Mouse (Mus musculus): Measurements from ENCODE around the gene Pdcd4.

Pdcd4 gene
- long read RNA-seq, experiment 1, transcript Pdcd4-201 (12 exons, 2,381 nt): major isoform, 10 of 18 reads
- long read RNA-seq, experiment 1, partial matches to known transcripts: 3 of 18 reads
- long read RNA-seq, experiment 1, other reads (novel, unspliced or antisense): 3 of 18 reads
- long read RNA-seq, experiment 2, partial matches to known transcripts: 2 of 12 reads
- long read RNA-seq, experiment 2, other reads (novel, unspliced or antisense): 5 of 12 reads

- intact Hi-C loops (cut with DNase I): no loop called here
These were observed at the start of gene Pdcd4 for GRCm38 (mm10) chr19:53892061-53892460. Gene Pdcd4, plus strand, starts transcription at chr19:53892231.

GRCm38 (mm10) chr19:53843972-53844371, 48.1 kb upstream of the Pdcd4 start:
- intact Hi-C loops (cut with DNase I): no loop called here

DNA sequence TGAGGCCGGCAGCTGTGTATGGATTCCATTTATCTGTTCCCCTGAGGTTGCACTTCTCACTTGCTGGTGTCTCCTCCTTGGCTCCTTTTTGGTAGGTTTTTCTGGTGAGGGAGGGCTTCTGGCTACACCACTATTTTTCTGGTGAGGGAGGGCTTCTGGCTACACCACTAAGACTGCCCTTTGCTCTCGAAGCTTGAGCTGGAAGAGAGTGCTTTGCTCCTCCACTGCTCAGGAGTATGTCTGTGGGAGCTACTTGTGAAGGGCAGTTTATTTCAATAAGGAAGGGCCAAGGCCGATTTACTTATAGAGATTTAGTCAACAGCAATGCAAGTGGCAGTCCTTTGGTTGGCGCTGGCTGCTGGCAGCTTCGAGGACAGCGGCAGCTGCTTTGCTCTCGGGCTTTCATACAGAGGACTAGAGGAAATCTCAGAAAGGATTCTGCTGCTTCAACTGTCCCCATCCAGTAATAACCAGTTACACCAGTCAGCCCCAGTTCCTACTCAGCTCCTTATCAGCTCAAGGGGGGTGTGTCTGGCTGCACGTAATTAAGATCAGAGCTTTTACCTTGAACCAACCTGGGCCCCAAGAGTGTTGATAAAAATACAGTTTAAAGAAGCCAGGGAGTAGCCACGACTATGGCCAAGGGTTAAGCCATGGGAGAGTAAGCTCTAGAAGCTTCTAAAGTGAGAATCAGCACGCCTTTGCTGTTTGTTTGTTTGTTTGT, 43.6 kb upstream of the Pdcd4 start:
- intact Hi-C loops (cut with DNase I): no loop called here

GRCm38 (mm10) chr19:53850166-53850922, 41.7 kb upstream of the Pdcd4 start:
- intact Hi-C loops (cut with DNase I): loop anchor here (5.0 kb wide), 1 partner anchor 52 kb away; no protein-coding TSS in a partner anchor

- intact Hi-C loops (cut with DNase I): loop anchor here (5.0 kb wide), 1 partner anchor 51 kb away; no protein-coding TSS in a partner anchor
These were observed 40.7 kb upstream of the Pdcd4 start for GRCm38 (mm10) chr19:53851352-53851751.

GRCm38 (mm10) chr19:53851826-53852698, 40.0 kb upstream of the Pdcd4 start:
- intact Hi-C loops (cut with DNase I): loop anchor here (5.0 kb wide), 1 partner anchor 50 kb away; no protein-coding TSS in a partner anchor

DNA sequence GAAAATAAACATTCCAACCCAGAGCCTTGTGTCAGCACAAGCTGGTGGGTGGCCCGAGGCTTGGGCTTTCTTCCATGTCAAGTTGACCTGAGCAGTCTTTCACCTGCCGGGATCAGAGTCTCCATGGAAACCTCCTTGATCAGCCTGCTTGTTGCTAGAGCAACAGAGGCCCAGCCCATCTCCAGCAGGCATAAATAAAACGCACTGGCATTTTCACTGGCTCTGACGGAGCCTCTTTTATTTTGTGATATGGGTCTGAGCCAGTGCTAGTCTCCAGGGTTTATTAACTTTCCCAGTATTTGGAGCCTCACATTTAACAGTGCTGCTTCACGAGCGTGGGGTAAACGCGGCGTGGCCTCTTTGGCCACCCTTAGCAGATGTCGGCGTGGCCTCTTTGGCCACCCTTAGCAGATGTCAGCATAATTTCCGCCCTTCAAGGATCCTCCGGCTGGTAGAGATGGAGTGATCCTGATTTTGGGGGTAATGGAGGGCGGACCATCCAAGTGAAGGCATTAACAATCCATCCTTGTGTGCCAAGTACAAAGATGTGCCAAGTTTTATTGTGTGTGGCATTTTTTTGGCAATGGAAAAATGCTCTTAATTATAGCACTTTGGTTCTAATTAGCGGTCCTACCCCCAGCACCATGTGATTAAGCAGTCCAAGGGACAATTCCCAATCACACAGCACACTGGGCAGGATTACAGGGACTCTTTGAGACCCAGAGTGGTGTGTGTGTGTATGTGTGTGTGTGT, 39.2 kb upstream of the Pdcd4 start:
- intact Hi-C loops (cut with DNase I): loop anchor here (5.0 kb wide), 1 partner anchor 49 kb away; no protein-coding TSS in a partner anchor

GRCm38 (mm10) chr19:53854978-53855377, 37.1 kb upstream of the Pdcd4 start:
- intact Hi-C loops (cut with DNase I): loop anchor here (5.0 kb wide), 1 partner anchor 47 kb away; no protein-coding TSS in a partner anchor

DNA sequence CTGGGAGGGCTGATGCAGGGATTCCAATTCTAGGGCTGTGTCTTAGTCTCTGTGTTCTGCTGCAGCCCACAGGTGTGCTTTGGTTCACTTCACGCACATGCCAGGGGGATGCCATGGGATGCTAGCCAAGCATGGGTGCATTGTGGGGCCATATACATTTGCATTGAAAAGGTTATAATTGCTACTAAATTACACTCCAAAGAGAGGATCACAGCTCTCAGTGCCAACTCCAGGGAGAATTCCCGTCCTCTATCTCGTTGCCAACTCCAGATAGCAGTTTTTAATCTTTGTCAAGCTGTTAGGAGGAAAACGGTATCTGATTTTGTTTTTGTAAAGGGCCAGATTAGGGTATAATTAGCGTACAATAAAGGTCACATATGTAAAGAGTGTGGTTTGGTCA, 36.2 kb upstream of the Pdcd4 start:
- intact Hi-C loops (cut with DNase I): no loop called here

DNA sequence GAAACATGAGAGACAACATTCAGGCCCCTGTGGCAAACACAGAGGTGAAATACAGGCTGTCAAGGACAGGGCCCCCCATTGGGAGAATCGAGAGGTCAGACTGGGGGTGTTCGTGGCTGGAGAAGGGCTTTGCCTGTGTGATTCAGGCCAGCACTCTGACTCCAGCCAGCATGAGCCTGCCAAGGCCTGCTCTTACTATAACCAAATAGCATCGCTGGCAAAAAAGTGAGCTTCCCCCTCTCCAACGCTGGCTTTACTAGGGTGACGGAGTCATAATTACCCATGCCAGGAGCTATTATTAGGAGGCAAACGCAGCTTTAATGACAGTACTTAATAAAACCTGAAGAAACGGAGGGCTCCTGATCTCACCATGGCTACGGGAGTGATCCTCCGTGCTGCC, 35.2 kb upstream of the Pdcd4 start:
- intact Hi-C loops (cut with DNase I): no loop called here

GRCm38 (mm10) chr19:53857962-53858361, 34.1 kb upstream of the Pdcd4 start:
- intact Hi-C loops (cut with DNase I): no loop called here

- intact Hi-C loops (cut with DNase I): no loop called here
These were observed 32.9 kb upstream of the Pdcd4 start for GRCm38 (mm10) chr19:53859149-53859548.

- intact Hi-C loops (cut with DNase I): no loop called here
These were observed 32.4 kb upstream of the Pdcd4 start for GRCm38 (mm10) chr19:53859593-53859992.

- intact Hi-C loops (cut with DNase I): no loop called here
These were observed 30.7 kb upstream of the Pdcd4 start for GRCm38 (mm10) chr19:53861346-53861745.

GRCm38 (mm10) chr19:53862573-53863246, 29.3 kb upstream of the Pdcd4 start:
- intact Hi-C loops (cut with DNase I): no loop called here

DNA sequence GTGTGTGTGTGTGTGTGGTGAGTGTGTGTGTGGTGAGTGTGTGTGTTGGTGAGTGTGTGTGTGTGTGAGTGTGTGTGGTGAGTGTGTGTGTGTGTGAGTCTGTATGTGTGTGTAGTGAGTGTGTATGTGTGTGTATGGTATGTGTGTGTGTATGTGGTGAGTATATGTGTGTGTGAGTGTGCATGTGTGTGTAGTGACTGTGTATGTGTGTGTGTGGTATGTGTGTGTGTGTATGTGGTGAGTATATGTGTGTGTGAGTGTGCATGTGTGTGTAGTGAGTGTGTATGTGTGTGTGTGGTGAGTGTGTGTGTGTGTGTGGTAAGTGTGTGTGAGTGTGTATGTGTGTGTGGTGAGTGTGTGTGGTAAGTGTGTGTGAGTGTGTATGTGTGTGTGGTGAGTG, 24.8 kb upstream of the Pdcd4 start:
- intact Hi-C loops (cut with DNase I): no loop called here

DNA sequence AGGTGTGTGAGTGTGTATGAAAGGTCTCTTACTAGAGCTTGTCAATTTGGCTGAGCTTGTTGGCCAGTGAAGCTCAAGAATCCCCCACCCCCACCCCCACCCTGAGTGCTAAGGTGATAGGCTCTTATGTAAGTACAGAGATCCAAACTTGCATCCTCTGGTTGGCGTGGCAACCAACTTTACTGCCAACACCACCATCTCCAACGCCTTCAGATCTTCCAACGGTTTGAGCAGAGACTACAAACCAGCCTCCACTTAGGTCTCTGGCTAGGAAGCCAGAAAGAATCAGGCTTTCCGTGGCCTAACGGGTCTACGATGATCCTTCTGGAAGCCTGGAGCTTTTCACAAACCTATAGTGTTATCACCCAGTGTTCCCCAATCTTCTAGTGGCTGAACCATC, 23.9 kb upstream of the Pdcd4 start:
- intact Hi-C loops (cut with DNase I): no loop called here

- intact Hi-C loops (cut with DNase I): no loop called here
These were observed 23.2 kb upstream of the Pdcd4 start for GRCm38 (mm10) chr19:53868796-53869195.

Data from adrenal gland (tissue).